Mouse (Mus musculus) ES-E14 (cell line): ENCODE measurements at regions not wholly inside any gene's neighbourhood (a gene's known extent, or its start where the extent isn't known, plus 50 kb on each side); places are given as distances from the start of the nearest gene placed in this dataset.

ENCODE experiments used
- DNase-seq: peaks from one replicate; pipeline ENCODE4 v3.0.0-alpha.2; 2013; ENCODE audit warnings: low read depth, low spot score
- H3K27ac ChIP-seq: 2 replicates; pipeline ENCODE4 v1.5.1; 2012; ENCODE audit warnings: low read depth, mild to moderate bottlenecking, low read length, moderate library complexity, mixed read lengths; ENCODE audit not compliant: poor library complexity, insufficient read depth, severe bottlenecking
- H3K36me3 ChIP-seq: 2 replicates; pipeline ENCODE4 v1.6.1; 2012; ENCODE audit warnings: mild to moderate bottlenecking, low read length, moderate library complexity, mixed read lengths; ENCODE audit not compliant: control insufficient read depth, poor library complexity, insufficient read depth, severe bottlenecking
- H3K4me1 ChIP-seq, 2 experiments: fragments of 150-350 bp in 1 of 2; sonication (generic) in 1 of 2; 2 replicates each; pipeline ENCODE4 v1.6.1; 2012; ENCODE audit warnings: low read length in 2 of 2, mild to moderate bottlenecking in 1 of 2, mixed read lengths in 1 of 2; ENCODE audit not compliant: control insufficient read depth in 2 of 2, insufficient read depth in 2 of 2, poor library complexity in 1 of 2
- H3K4me3 ChIP-seq, 2 experiments: fragments of 150-350 bp in 1 of 2; sonication (generic) in 1 of 2; 2 replicates each; pipeline ENCODE4 v1.5.1; 2012; ENCODE audit warnings: low read length in 2 of 2, low read depth in 1 of 2, mild to moderate bottlenecking in 1 of 2, mixed read lengths in 1 of 2; ENCODE audit not compliant: insufficient read depth in 1 of 2, poor library complexity in 1 of 2, severe bottlenecking in 1 of 2
- H3K9ac ChIP-seq: 2 replicates; pipeline ENCODE4 v1.6.1; 2012; ENCODE audit warnings: low read depth, mild to moderate bottlenecking, low read length, mixed read lengths; ENCODE audit not compliant: poor library complexity, insufficient read depth, severe bottlenecking
- H3K9me3 ChIP-seq: fragments of 150-350 bp; sonication (generic); 2 replicates; pipeline ENCODE4 v1.6.1; 2012; ENCODE audit warnings: low read depth, mild to moderate bottlenecking, low read length; ENCODE audit not compliant: control insufficient read depth, insufficient read depth
- CHD2 ChIP-seq: IDR thresholded peaks from 2 replicates; pipeline ENCODE4 v1.6.1; 2014; ENCODE audit warnings: mild to moderate bottlenecking, low read depth, low read length, inconsistent platforms
- HCFC1 ChIP-seq: IDR thresholded peaks from 2 replicates; pipeline ENCODE4 v1.6.1; 2012; ENCODE audit warnings: low read length, inconsistent platforms, borderline replicate concordance; ENCODE audit not compliant: insufficient read depth
- MAFK ChIP-seq: IDR thresholded peaks from 2 replicates; pipeline ENCODE4 v1.6.1; 2014; ENCODE audit warnings: mild to moderate bottlenecking, low read depth, low read length, inconsistent platforms; ENCODE audit not compliant: insufficient read depth
- ZC3H11A ChIP-seq: IDR thresholded peaks from 2 replicates; pipeline ENCODE4 v1.6.1; 2012; ENCODE audit warnings: low read depth, mild to moderate bottlenecking, inconsistent platforms, low read length, borderline replicate concordance
- ZNF384 ChIP-seq: IDR thresholded peaks from 2 replicates; pipeline ENCODE4 v1.6.1; 2012; ENCODE audit warnings: low read depth, low read length, inconsistent platforms
- in situ Hi-C, 2 experiments: fragments of 600-800 bp; cut with MboI; formaldehyde crosslinking; loops; one replicate each; pipeline ENCODE4 v1.15.1; 2025; ENCODE audit warnings: low sequenced_read_pairs in 2 of 2, inconsistent platforms in 1 of 2; ENCODE audit not compliant: unreplicated experiment in 2 of 2

DNA sequence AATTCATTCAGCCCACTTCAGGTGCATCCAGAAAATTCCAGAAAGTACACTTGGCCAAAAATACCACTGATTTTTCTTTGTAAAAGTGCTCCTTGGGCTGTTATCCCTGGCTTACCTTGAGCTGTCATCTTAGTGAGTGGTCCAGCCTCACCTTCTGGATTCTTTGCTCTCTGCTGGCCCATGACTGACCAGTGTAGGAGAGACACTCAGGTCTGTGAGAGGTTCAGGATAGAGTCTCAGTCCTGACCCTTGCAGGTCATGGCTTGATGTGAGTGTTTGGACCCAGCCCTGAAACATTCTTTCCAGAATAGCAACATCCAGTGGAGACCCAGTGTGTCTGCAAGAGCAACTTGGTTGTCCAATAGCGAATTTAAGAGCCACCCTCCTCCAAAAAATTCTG, 182.0 kb downstream of the Irx2 start:
- no peaks in the 10 kb centered on the region for H3K9me3 ChIP-seq
- TF ChIP-seq ZNF384 (no peak), HCFC1 (no peak), MAFK (no peak), ZC3H11A (no peak), CHD2 (no peak)
- in situ Hi-C loops: no loop called here
- H3K9ac ChIP-seq: no peak overlapping the region
- H3K4me1 ChIP-seq: peaks cover 0 to 4% of the 10 kb centered on the region in 2 experiments; a peak in 1 of 4 replicates
- no peak for DNase-seq
- H3K27ac ChIP-seq: no peak overlapping the region
- no peak overlapping the region for H3K4me3 ChIP-seq
- H3K36me3 ChIP-seq: no peaks in the 10 kb centered on the region

- DNase-seq: no peak
- Histone ChIP-seq H3K4me1 (peaks cover 2 to 20% of the 10 kb centered on the region in 2 experiments; a peak in 2 of 4 replicates), H3K27ac (no peak overlapping the region), H3K36me3 (no peaks in the 10 kb centered on the region), H3K9ac (no peak overlapping the region), H3K4me3 (no peak overlapping the region), H3K9me3 (no peaks in the 10 kb centered on the region)
- TF ChIP-seq ZNF384: no peak
- no peak for TF ChIP-seq HCFC1
- TF ChIP-seq ZC3H11A: no peak
- TF ChIP-seq MAFK: no peak
- TF ChIP-seq CHD2: no peak
- in situ Hi-C loops: no loop called here
Measured at GRCm38 (mm10) chr13:72814616-72815015, 186.0 kb downstream of the Irx2 start.

- TF ChIP-seq MAFK (no peak), HCFC1 (no peak), ZNF384 (no peak), ZC3H11A (no peak), CHD2 (no peak)
- H3K4me3 ChIP-seq: no peak overlapping the region
- DNase-seq: no peak
Measured at GRCm38 (mm10) chr13:72815236-72815932, 186.8 kb downstream of the Irx2 start.

DNA sequence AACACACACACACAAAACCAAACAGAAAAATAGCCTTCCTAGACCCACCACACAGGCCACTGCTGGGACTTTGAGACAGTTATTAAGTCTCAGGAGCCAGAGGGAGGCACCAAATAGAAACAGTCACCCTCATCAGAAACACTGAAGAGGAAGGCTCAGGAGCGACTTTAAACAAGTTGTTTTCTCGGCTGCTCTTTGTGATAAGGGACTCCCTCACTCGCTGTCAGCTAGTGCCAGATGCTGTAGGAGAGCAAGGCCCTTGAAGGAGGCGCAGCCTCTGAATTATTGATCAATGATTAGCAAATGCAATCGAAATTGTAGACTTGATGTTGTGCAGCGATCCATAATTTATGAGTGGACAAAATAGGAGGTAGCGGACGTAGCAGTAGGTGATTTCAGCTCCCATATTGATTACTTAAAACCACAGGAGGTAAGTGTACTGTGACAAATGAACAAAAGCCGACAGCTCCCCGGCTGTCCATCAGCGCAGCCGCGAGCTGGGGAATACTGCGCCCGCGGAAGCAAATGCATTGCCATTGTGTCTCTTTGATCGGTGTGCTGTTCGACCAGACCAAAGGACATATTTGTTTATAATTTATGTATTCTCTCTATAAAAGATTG, 187.4 kb downstream of the Irx2 start:
- no peak overlapping the region for H3K4me3 ChIP-seq
- no peak overlapping the region for H3K9ac ChIP-seq
- in situ Hi-C loops: no loop called here
- peaks cover 2 to 20% of the 10 kb centered on the region in 2 experiments; a peak in 2 of 4 replicates for H3K4me1 ChIP-seq
- no peak overlapping the region for H3K27ac ChIP-seq
- TF ChIP-seq ZC3H11A (no peak), HCFC1 (no peak), MAFK (no peak), CHD2 (no peak), ZNF384 (no peak)
- no peak for DNase-seq
- H3K9me3 ChIP-seq: no peaks in the 10 kb centered on the region
- H3K36me3 ChIP-seq: no peaks in the 10 kb centered on the region

More at GRCm38 (mm10) chr13:72815236-72815932, 186.8 kb downstream of the Irx2 start:
- in situ Hi-C loops: no loop called here
- Histone ChIP-seq H3K9me3 (no peaks in the 10 kb centered on the region), H3K4me1 (peaks cover 2 to 20% of the 10 kb centered on the region in 2 experiments; a peak in 2 of 4 replicates), H3K9ac (no peak overlapping the region), H3K27ac (no peak overlapping the region), H3K36me3 (no peaks in the 10 kb centered on the region)
